Mouse (Mus musculus): ENCODE measurements at regions not wholly inside any gene's neighbourhood (a gene's known extent, or its start where the extent isn't known, plus 50 kb on each side); places are given as distances from the start of the nearest gene placed in this dataset.

GRCm38 (mm10) chr10:91569046-91569445 lies 387.9 kb upstream of the Tmpo start:
- TF ChIP-seq CTCF (IDR thresholded peaks at IDR 0.05; ENCODE audit: low read depth, low read length) (no peak), EP300 (IDR thresholded peaks at IDR 0.05; ENCODE audit: insufficient read depth, low read depth, low read length) (no peak)

Data from ES-Bruce4 (cell line).